Comparison of ENCODE assay signal across 8 mouse cellular contexts in the genomic region with DNA sequence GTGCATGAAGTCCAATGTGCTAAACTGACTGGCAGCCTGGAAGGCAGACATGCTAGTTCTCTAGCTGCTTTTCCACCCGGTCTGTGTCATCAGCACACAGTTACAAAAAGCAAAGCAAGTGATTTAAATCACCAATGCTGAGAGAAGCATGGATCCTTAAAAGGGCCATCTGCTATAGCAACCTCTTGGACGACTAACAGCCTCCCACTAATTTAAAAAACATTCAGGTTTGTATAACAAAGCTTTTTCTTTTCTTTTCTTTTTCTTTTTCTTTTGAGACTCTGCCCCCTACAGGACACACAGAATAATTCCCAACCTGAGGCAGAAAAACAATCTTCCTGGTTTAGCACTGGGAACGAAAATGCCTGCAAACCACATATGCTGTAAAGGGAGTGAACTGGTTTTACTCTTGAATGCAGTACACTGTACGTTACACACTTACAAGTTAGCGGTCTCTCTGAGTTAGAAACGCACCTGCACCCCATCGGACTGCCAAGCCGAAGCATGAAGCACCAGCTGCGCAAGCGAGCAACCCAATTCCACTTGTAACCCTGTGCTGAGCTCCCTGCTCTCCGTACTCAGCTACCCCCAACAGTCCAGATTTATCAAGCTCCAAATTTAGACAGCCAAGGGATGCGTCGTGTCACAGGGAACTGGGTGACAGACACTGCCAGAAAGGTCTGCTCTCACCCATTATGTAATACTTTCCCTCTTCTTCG. TPM values are rescaled to one million over a fixed set of nuclear protein-coding genes. Genes with fewer than 3 reads are reported as not detected.
DNase-seq lines count a peak whose midpoint lies in the region; ATAC-seq and TF ChIP-seq lines count a peak whose summit lies in the region.

No protein-coding gene starts in this region.

- no peak overlapping the region for H3K9ac ChIP-seq in liver, adult 2 months (ENCODE audit: low read depth, low read length)
- H3K9ac ChIP-seq in liver, embryonic 12.5 days, result no peak overlapping the region
- no peak overlapping the region for H3K9ac ChIP-seq in intestine, embryonic 14.5 days (ENCODE audit: low read length)
- no peak overlapping the region for H3K9ac ChIP-seq in limb, embryonic 13.5 days

- peak; percentile 37 for DNase-seq in liver, adult 2 months (ENCODE audit: extremely low read depth, low read depth, low spot score)
- DNase-seq in brain, embryonic 14.5 days (ENCODE audit: low read depth), result peak; percentile 75
- peak; percentile 67 for DNase-seq in intestine, embryonic 14.5 days (ENCODE audit: low spot score)
- DNase-seq in retina, postnatal 1 day, result peak; percentile 82
- no peak for DNase-seq in urinary bladder, postnatal 10 days (ENCODE audit: low spot score)

- TF ChIP-seq POLR2A in liver, adult 2 months (IDR thresholded peaks at IDR 0.05; ENCODE audit: extremely low read depth, insufficient read depth, low read length), result no peak
- TF ChIP-seq POLR2A in brain, embryonic 14.5 days (IDR thresholded peaks at IDR 0.05; ENCODE audit: borderline replicate concordance, extremely low read depth, insufficient read depth, insufficient read length, poor library complexity, severe bottlenecking), result no peak

- H3K36me3 ChIP-seq in liver, adult 2 months (ENCODE audit: control insufficient read depth, insufficient read depth, low read length), result no peaks in the 10 kb centered on the region
- peaks cover 5% of the 10 kb centered on the region; the same call in 1 of the 2 replicates for H3K36me3 ChIP-seq in liver, embryonic 12.5 days
- 0 out of 2 replicates have a peak, but pooled peaks cover 7% of the 10 kb centered on the region for H3K36me3 ChIP-seq in intestine, embryonic 14.5 days (ENCODE audit: control insufficient read depth, insufficient read depth, low read length)
- H3K36me3 ChIP-seq in limb, embryonic 13.5 days, result peaks cover 11% of the 10 kb centered on the region

- 57% methylated on average over 14 of the region's 14 CpGs for whole genome bisulfite sequencing in liver, adult 2 months
- 54% methylated on average over 14 of the region's 14 CpGs for WGBS in liver, embryonic 12.5 days (ENCODE audit: insufficient replicate concordance)
- 55% methylated on average over 14 of the region's 14 CpGs for WGBS in intestine, embryonic 14.5 days
- WGBS in limb, embryonic 13.5 days, result 51% methylated on average over 14 of the region's 14 CpGs

- TF ChIP-seq CTCF in liver, adult 2 months (IDR thresholded peaks at IDR 0.05; ENCODE audit: low read depth, low read length), result peak; percentile 20; the same call in 1 of the 2 replicates
- TF ChIP-seq CTCF in brain, embryonic 14.5 days (IDR thresholded peaks at IDR 0.05; ENCODE audit: borderline replicate concordance, extremely low read depth, insufficient read depth, insufficient read length), result peak; percentile 40; the same call in 1 of the 2 replicates

- no peak overlapping the region for H3K27ac ChIP-seq in liver, adult 2 months (replicated peaks; ENCODE audit: insufficient read depth, low read depth, low read length)
- H3K27ac ChIP-seq in liver, embryonic 12.5 days, result no peak overlapping the region
- H3K27ac ChIP-seq in intestine, embryonic 14.5 days (ENCODE audit: low read depth), result no peak overlapping the region
- H3K27ac ChIP-seq in limb, embryonic 13.5 days, result 0 out of 2 replicates have a peak overlapping the region, but pooled peaks have one; percentile 29

- H3K4me1 ChIP-seq in liver, adult 2 months (ENCODE audit: control insufficient read depth, insufficient read depth, low read length), result no peaks in the 10 kb centered on the region
- H3K4me1 ChIP-seq in liver, embryonic 12.5 days, result no peaks in the 10 kb centered on the region
- peaks cover 11% of the 10 kb centered on the region; the same call in 1 of the 2 replicates for H3K4me1 ChIP-seq in intestine, embryonic 14.5 days (replicated peaks; ENCODE audit: control insufficient read depth, insufficient read depth, low read length)
- peaks cover 30% of the 10 kb centered on the region for H3K4me1 ChIP-seq in limb, embryonic 13.5 days

- no peak overlapping the region for H3K4me3 ChIP-seq in liver, adult 2 months (ENCODE audit: insufficient read depth, low read depth, low read length)
- H3K4me3 ChIP-seq in liver, embryonic 12.5 days, result no peak overlapping the region
- no peak overlapping the region for H3K4me3 ChIP-seq in intestine, embryonic 14.5 days (ENCODE audit: low read depth, low read length)
- no peak overlapping the region for H3K4me3 ChIP-seq in limb, embryonic 13.5 days

- H3K27me3 ChIP-seq in liver, adult 2 months (ENCODE audit: control insufficient read depth, insufficient read depth, low read length), result no peaks in the 10 kb centered on the region
- no peaks in the 10 kb centered on the region for H3K27me3 ChIP-seq in liver, embryonic 12.5 days (replicated peaks)
- no peaks in the 10 kb centered on the region for H3K27me3 ChIP-seq in intestine, embryonic 14.5 days (replicated peaks; ENCODE audit: control insufficient read depth, insufficient read depth, low read length)
- H3K27me3 ChIP-seq in limb, embryonic 13.5 days, result no peaks in the 10 kb centered on the region

- H3K9me3 ChIP-seq in liver, embryonic 12.5 days (replicated peaks), result no peaks in the 10 kb centered on the region
- H3K9me3 ChIP-seq in intestine, embryonic 14.5 days (ENCODE audit: control insufficient read depth, low read length), result no peaks in the 10 kb centered on the region
- no peaks in the 10 kb centered on the region for H3K9me3 ChIP-seq in limb, embryonic 13.5 days

- no peak overlapping the region for H3K4me2 ChIP-seq in liver, embryonic 12.5 days
- H3K4me2 ChIP-seq in intestine, embryonic 14.5 days (ENCODE audit: low read length), result no peak overlapping the region; the same call in 1 of the 2 replicates
- no peak overlapping the region for H3K4me2 ChIP-seq in limb, embryonic 13.5 days (replicated peaks)

- no peaks in the 10 kb centered on the region for H3K79me2 ChIP-seq in liver, adult 2 months (ENCODE audit: control insufficient read depth, insufficient read depth, low read length)

- no peak for ATAC-seq in liver, embryonic 12.5 days
- peak; percentile 80 for ATAC-seq in frontal cortex, adult (ENCODE audit: low TSS enrichment)
- peak; percentile 36; the same call in 1 of the 2 replicates for ATAC-seq in intestine, embryonic 14.5 days (replicated peaks; ENCODE audit: low FRiP score, low TSS enrichment, low read depth)
- ATAC-seq in limb, embryonic 13.5 days (ENCODE audit: low FRiP score, low read depth), result peak; percentile 64; the same call in 1 of the 2 replicates

RNA-seq across cellular contexts. Expression of gene Plekhm3, which starts 37.7 kb away (rescaled TPM):
- 2.8 TPM in 2 replicates for total RNA-seq in liver, adult 2 months (2014; rRNA removed)
- 0.44 and 0.73 TPM in 2 replicates for polyA plus RNA-seq in liver, adult 2 months (2012; rRNA removed)
- polyA plus RNA-seq in liver, embryonic 12.5 days (2016; fragmentation: Nextera tagmentation; extraction: Ambion mirVana), result 3.1 and 3.8 TPM in 2 replicates
- 5.3 and 7.4 TPM in 2 replicates for polyA plus RNA-seq in brain, embryonic 14.5 days (2012; rRNA removed)
- 8.2 and 8.3 TPM in 2 replicates for polyA plus RNA-seq in intestine, embryonic 14.5 days (2014; fragmentation: Nextera tagmentation; extraction: Ambion mirVana)
- polyA plus RNA-seq in limb, embryonic 13.5 days (2015; fragmentation: Nextera tagmentation; extraction: Ambion mirVana), result 7.3 and 9.5 TPM in 2 replicates
